Comparison of ENCODE assay signal across 9 mouse cellular contexts in genomic region chr3:37073211-37073610, GRCm38 (mm10). TPM values are rescaled to one million over a fixed set of nuclear protein-coding genes. Genes with fewer than 3 reads are reported as not detected.
A peak's percentile ranks its signal among the peaks of the same experiment; 100 is the strongest.
DNase-seq lines count a peak whose midpoint lies in the region; ATAC-seq lines count a peak whose summit lies in the region.
"Had no signal": no experiment of that assay in that cellular context is flagged by ENCODE, and none has a peak within 500 bp of the region (broad histone marks: within the 10 kb centered on the region; RNA-seq: fewer than 3 reads in every experiment).

No protein-coding gene starts in this region.

- no peak overlapping the region for H3K9ac ChIP-seq in hindbrain, embryonic 16.5 days (ENCODE audit: low read depth, low read length)
- H3K9ac ChIP-seq: limb, embryonic 12.5 days had no signal

- peak; percentile 12 to 18 for DNase-seq in cerebellum, postnatal 25 days
- DNase-seq in cerebellum, adult 8-10 months: no peak
- peak; percentile 38 to 55 for DNase-seq in urinary bladder, adult 18-20 months (ENCODE audit: low spot score in 2 of 2)
- no peak for DNase-seq in urinary bladder, postnatal 10 days (ENCODE audit: low spot score)
- peak; percentile 57 to 76 for DNase-seq in kidney, adult 8-10 months
- DNase-seq in lung, postnatal 14 days: peak; percentile 55

- no peaks in the 10 kb centered on the region for H3K4me1 ChIP-seq in hindbrain, embryonic 16.5 days (ENCODE audit: control insufficient read depth, insufficient read depth, low read depth, low read length)
- H3K4me1 ChIP-seq: limb, embryonic 12.5 days had no signal

- H3K4me3 ChIP-seq in hindbrain, embryonic 16.5 days (ENCODE audit: low read length): no peak overlapping the region
- H3K4me3 ChIP-seq: limb, embryonic 12.5 days had no signal

- no peaks in the 10 kb centered on the region for H3K36me3 ChIP-seq in hindbrain, embryonic 16.5 days (ENCODE audit: control insufficient read depth, insufficient read depth, low read length)
- H3K36me3 ChIP-seq: limb, embryonic 12.5 days had no signal

- no peaks in the 10 kb centered on the region for H3K27me3 ChIP-seq in hindbrain, embryonic 16.5 days (replicated peaks; ENCODE audit: control insufficient read depth, insufficient read depth, low read length)
- H3K27me3 ChIP-seq: limb, embryonic 12.5 days had no signal

- no peaks in the 10 kb centered on the region; the same call in 1 of the 2 replicates for H3K9me3 ChIP-seq in hindbrain, embryonic 16.5 days (ENCODE audit: control insufficient read depth, low read length)

- H3K4me2 ChIP-seq in hindbrain, embryonic 16.5 days (ENCODE audit: low read length): no peak overlapping the region
- H3K4me2 ChIP-seq: limb, embryonic 12.5 days had no signal

- no peak for ATAC-seq in inflammation-experienced regulatory T-cells, adult 6 months
- ATAC-seq in hindbrain, embryonic 16.5 days: no peak

- no peak overlapping the region for H3K27ac ChIP-seq in hindbrain, embryonic 16.5 days (ENCODE audit: low read depth, low read length)
- H3K27ac ChIP-seq: limb, embryonic 12.5 days had no signal

RNA-seq across cellular contexts. Expression of gene Adad1, which starts 9.9 kb away (rescaled TPM):
- not detected for polyA plus RNA-seq in inflammation-experienced regulatory T-cells, adult 6 months (2017; shearing (Covaris generic))
- 0.07 and 0.25 TPM in 2 replicates for polyA plus RNA-seq in hindbrain, embryonic 16.5 days (2015; fragmentation: Nextera tagmentation; extraction: Ambion mirVana)

RNA-seq across cellular contexts. Expression of gene Il2, which starts 52.5 kb away (rescaled TPM):
- polyA plus RNA-seq in inflammation-experienced regulatory T-cells, adult 6 months (2017; shearing (Covaris generic)): 1 to 10 TPM; 1.5 to 3.3 (median 1.6) TPM
- polyA plus RNA-seq in hindbrain, embryonic 16.5 days (2015; fragmentation: Nextera tagmentation; extraction: Ambion mirVana): 0.24 TPM in 1 of 2 replicates, not detected in the other

Comparison
In these comparisons a context has a peak if more than half of its experiments do, and no peak if none do; other contexts are left out.
1. DNase-seq: peak in cerebellum, postnatal 25 days (2 of 2), urinary bladder, adult 18-20 months (2 of 2), kidney, adult 8-10 months (2 of 2) and lung, postnatal 14 days (single experiment); none in cerebellum, adult 8-10 months (single experiment) and urinary bladder, postnatal 10 days (single experiment).